Mouse (Mus musculus): Measurements from ENCODE around the gene Ppme1. TPM values are rescaled to one million over a fixed set of nuclear protein-coding genes. Genes with fewer than 3 reads are reported as not detected.

Gene Ppme1
- polyA plus RNA-seq, 1 experiment from 2014 or later, result 52.4 TPM

DNA sequence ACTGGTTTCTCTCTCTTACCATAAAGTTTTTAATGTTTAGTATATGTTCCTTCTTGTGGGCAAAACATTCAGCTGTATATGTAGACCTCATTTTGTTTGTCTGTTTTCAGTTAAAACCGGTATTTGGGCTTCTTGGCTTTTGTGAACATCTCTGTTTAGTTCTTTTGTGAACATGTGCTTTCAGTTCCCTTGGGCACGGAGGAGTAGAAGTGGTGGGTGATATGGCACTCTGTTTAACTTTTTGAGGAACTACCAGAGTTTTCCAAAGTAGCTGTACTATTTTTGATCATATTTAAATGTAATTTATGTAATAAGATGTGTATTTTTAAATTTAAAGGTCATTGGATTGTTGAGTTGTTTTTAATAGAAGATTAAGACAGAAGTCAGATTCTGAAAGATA lies 11.1 kb upstream of the Ppme1 start:
- Histone ChIP-seq H3K4me3 (ENCODE audit: low read length) (no peak overlapping the region), H3K4me2 (ENCODE audit: low read depth, low read length) (no peak overlapping the region), H3K9me3 (ENCODE audit: control insufficient read depth, low read length) (no peaks in the 10 kb centered on the region), H3K9ac (ENCODE audit: low read depth, low read length) (no peak overlapping the region), H3K27me3 (replicated peaks; ENCODE audit: control insufficient read depth, insufficient read depth, low read length) (no peaks in the 10 kb centered on the region), H3K4me1 (ENCODE audit: control insufficient read depth, insufficient read depth, low read length) (no peaks in the 10 kb centered on the region), H3K36me3 (ENCODE audit: control insufficient read depth, insufficient read depth, low read length) (0 out of 2 replicates have a peak, but pooled peaks cover 6% of the 10 kb centered on the region), H3K27ac (ENCODE audit: low read length) (no peak overlapping the region)
- ATAC-seq, result no peak
- WGBS, result 90% methylated on average over 2 of the region's 2 CpGs

DNA sequence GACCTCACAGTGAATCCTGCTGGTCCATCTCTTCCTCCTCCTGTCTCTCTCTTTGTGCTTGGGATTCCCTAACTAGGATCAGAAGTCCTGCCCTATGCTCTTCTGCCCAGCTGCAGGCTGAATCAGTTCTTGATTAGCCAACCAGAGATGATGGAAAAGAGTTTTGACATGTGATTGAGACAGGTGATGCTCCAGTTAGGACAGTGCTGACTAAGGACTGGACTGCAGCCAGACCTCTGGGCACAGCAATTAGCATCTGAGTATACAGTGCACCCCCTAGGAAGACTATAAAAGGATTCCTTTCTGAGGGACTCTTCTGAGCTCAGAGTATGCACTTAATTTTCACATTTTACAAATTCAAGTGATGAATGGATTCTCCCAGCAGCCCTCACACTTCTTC lies 9.1 kb upstream of the Ppme1 start:
- Histone ChIP-seq H3K4me1 (ENCODE audit: control insufficient read depth, insufficient read depth, low read length) (no peaks in the 10 kb centered on the region), H3K27me3 (replicated peaks; ENCODE audit: control insufficient read depth, insufficient read depth, low read length) (no peaks in the 10 kb centered on the region), H3K9ac (ENCODE audit: low read depth, low read length) (no peak overlapping the region), H3K9me3 (ENCODE audit: control insufficient read depth, low read length) (no peaks in the 10 kb centered on the region), H3K36me3 (ENCODE audit: control insufficient read depth, insufficient read depth, low read length) (0 out of 2 replicates have a peak, but pooled peaks cover 6% of the 10 kb centered on the region), H3K4me3 (ENCODE audit: low read length) (no peak overlapping the region), H3K27ac (ENCODE audit: low read length) (no peak overlapping the region), H3K4me2 (ENCODE audit: low read depth, low read length) (no peak overlapping the region)
- ATAC-seq, result no peak

DNA sequence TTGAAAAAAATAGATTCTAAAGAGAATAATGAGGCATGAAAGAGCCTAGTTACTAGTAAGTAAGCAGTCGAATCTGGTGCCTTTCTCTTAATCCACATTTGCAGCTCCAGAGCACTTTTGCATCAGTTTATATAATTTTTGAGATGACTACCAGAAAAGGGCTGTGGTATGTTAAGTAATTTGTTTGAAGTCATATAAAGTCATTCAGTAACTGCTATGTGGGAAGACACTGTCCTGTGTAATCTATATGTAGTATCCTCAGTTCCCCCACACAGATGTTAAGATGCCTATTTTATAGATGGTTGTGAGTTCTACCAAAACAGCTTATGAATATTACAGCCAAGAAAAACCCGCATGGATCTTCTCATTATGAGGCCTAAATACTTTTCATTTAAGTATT lies 6.2 kb upstream of the Ppme1 start:
- Histone ChIP-seq H3K4me2 (ENCODE audit: low read depth, low read length) (no peak overlapping the region), H3K9ac (ENCODE audit: low read depth, low read length) (no peak overlapping the region), H3K27me3 (replicated peaks; ENCODE audit: control insufficient read depth, insufficient read depth, low read length) (no peaks in the 10 kb centered on the region), H3K27ac (ENCODE audit: low read length) (no peak overlapping the region), H3K9me3 (ENCODE audit: control insufficient read depth, low read length) (no peaks in the 10 kb centered on the region), H3K4me3 (ENCODE audit: low read length) (no peak overlapping the region), H3K36me3 (ENCODE audit: control insufficient read depth, insufficient read depth, low read length) (0 out of 2 replicates have a peak, but pooled peaks cover 6% of the 10 kb centered on the region), H3K4me1 (ENCODE audit: control insufficient read depth, insufficient read depth, low read length) (no peaks in the 10 kb centered on the region)
- WGBS, result 81% methylated on average over 2 of the region's 2 CpGs
- no peak for ATAC-seq

DNA sequence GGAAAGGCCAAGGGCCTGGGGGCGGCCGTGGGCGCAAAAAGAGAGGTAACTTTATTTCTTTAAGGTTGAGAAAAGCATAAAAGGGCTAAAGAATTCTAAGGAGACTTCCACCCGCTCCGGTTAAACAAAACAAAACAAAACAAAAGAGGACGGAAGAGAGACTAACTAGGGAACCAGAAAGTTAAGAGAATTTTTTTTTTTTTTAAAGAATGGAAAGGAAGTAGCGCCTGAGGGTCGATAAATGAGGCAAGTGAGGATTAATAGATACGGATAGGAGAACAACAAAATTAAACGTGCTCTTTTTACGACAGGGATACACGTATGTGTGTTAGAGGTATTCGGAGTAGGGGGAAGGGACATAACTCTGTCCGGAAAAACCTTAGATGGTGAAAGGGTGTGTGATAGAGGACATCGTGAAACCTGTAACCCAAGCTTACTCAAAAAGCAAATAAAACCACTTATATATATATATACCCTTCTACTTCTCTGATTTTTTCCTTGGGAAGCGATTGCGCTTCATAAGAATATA lies 409 bp upstream of the Ppme1 start:
- peak overlapping the region; percentile 72 for H3K4me3 ChIP-seq (ENCODE audit: low read length)
- no peaks in the 10 kb centered on the region for H3K9me3 ChIP-seq (ENCODE audit: control insufficient read depth, low read length)
- ATAC-seq, result no peak
- H3K4me1 ChIP-seq (ENCODE audit: control insufficient read depth, insufficient read depth, low read length), result peaks cover 8% of the 10 kb centered on the region
- peak overlapping the region; percentile 77 for H3K27ac ChIP-seq (ENCODE audit: low read length)
- H3K27me3 ChIP-seq (replicated peaks; ENCODE audit: control insufficient read depth, insufficient read depth, low read length), result no peaks in the 10 kb centered on the region
- peak overlapping the region; percentile 57 for H3K4me2 ChIP-seq (ENCODE audit: low read depth, low read length)
- no peaks in the 10 kb centered on the region for H3K36me3 ChIP-seq (ENCODE audit: control insufficient read depth, insufficient read depth, low read length)
- 6% methylated on average over 17 of the region's 17 CpGs for WGBS
- H3K9ac ChIP-seq (ENCODE audit: low read depth, low read length), result peak overlapping the region; percentile 67

DNA sequence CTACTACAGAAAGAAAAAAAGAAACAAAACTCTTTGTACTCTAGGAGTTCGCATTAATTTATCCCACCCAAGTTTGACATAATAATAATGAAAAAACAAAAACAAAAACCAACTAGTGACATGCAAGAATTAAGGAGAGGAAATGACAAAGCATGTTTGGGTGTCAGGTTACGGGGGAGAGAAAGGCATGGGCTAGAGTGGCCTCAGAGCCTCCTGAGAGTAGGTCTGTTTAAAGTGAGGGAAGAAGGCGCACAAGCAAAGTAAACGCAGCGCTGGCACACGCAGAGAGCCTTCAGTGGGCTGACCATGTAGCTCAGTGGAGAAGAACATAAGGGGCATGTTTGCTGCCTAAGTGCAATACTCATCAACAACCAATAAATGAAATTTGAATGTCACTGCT lies 7.2 kb downstream of the Ppme1 start:
- Histone ChIP-seq H3K4me2 (ENCODE audit: low read depth, low read length) (no peak overlapping the region), H3K9ac (ENCODE audit: low read depth, low read length) (no peak overlapping the region), H3K9me3 (ENCODE audit: control insufficient read depth, low read length) (no peaks in the 10 kb centered on the region), H3K27ac (ENCODE audit: low read length) (no peak overlapping the region), H3K4me3 (ENCODE audit: low read length) (no peak overlapping the region), H3K27me3 (replicated peaks; ENCODE audit: control insufficient read depth, insufficient read depth, low read length) (no peaks in the 10 kb centered on the region), H3K36me3 (ENCODE audit: control insufficient read depth, insufficient read depth, low read length) (no peaks in the 10 kb centered on the region), H3K4me1 (ENCODE audit: control insufficient read depth, insufficient read depth, low read length) (0 out of 2 replicates have a peak, but pooled peaks cover 2% of the 10 kb centered on the region)
- ATAC-seq, result no peak
- WGBS, result 52% methylated on average over 6 of the region's 6 CpGs

DNA sequence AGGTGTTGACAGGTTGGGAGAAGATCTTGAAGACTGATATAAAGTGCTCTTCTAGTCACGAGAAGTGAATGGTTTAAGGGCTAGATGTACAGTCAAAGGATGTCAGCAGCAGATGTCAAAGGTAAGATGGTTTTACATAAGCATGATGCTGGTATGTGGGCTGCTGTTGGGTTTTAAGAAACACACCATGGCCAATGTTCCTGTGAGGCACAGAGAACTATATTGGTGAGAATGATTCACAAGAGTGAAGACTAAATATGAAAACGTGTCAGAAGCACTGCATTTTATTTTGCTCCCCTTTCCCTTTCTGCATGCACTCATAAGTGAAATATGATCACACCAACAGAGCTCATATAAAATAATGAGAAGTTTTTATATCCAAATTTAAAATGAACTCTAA lies 8.9 kb downstream of the Ppme1 start:
- no peaks in the 10 kb centered on the region for H3K9me3 ChIP-seq (ENCODE audit: control insufficient read depth, low read length)
- WGBS, result 88% methylated on average over 2 of the region's 2 CpGs

DNA sequence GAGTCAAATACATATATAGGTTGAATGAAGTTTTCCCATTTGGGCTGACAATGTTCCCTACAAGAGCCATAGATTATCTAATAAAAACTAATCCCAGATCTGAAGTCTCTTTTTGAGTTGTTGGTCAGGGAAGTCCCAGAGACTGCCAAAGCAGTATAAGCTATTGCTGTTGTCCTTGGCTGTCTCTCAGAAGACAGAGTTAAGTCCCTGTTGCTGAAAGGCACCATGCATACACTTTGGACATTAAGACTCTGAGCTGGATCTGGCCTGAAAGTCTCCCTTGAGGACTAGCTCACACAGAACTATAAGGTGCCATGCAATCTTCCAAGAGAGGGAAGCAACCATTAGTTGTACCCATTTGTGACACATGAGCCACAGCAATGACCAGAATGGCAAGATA lies 14.3 kb downstream of the Ppme1 start:
- Histone ChIP-seq H3K27ac (ENCODE audit: low read length) (no peak overlapping the region), H3K9ac (ENCODE audit: low read depth, low read length) (no peak overlapping the region), H3K4me2 (ENCODE audit: low read depth, low read length) (no peak overlapping the region), H3K27me3 (replicated peaks; ENCODE audit: control insufficient read depth, insufficient read depth, low read length) (no peaks in the 10 kb centered on the region), H3K4me1 (ENCODE audit: control insufficient read depth, insufficient read depth, low read length) (no peaks in the 10 kb centered on the region), H3K4me3 (ENCODE audit: low read length) (no peak overlapping the region), H3K36me3 (ENCODE audit: control insufficient read depth, insufficient read depth, low read length) (0 out of 2 replicates have a peak, but pooled peaks cover 2% of the 10 kb centered on the region), H3K9me3 (ENCODE audit: control insufficient read depth, low read length) (no peaks in the 10 kb centered on the region)
- no peak for ATAC-seq

More for the DNA sequence above, 8.9 kb downstream of the Ppme1 start:
- Histone ChIP-seq H3K4me2 (ENCODE audit: low read depth, low read length) (no peak overlapping the region), H3K4me1 (ENCODE audit: control insufficient read depth, insufficient read depth, low read length) (no peaks in the 10 kb centered on the region), H3K27ac (ENCODE audit: low read length) (no peak overlapping the region), H3K4me3 (ENCODE audit: low read length) (no peak overlapping the region), H3K36me3 (ENCODE audit: control insufficient read depth, insufficient read depth, low read length) (no peaks in the 10 kb centered on the region), H3K27me3 (replicated peaks; ENCODE audit: control insufficient read depth, insufficient read depth, low read length) (no peaks in the 10 kb centered on the region), H3K9ac (ENCODE audit: low read depth, low read length) (no peak overlapping the region)
- ATAC-seq, result no peak

DNA sequence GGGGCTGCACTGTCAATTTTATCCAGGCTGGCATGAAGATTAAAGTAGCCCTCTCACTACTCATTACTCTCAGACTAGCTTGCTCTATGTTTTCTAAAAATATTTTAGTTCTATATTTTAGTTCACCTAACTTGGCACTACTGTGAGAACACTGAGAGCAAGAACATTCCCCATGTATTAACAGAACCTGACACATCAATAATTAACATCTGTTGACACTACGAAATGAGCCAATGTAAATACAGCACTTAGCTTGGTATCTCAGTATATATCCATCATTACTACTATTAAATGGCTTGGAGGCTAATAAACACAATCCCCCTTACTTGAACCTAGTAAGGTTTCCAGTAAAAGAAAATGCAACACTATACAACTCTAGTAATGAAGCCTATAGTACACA lies 15.3 kb downstream of the Ppme1 start:
- no peak overlapping the region for H3K27ac ChIP-seq (ENCODE audit: low read length)
- no peak overlapping the region for H3K9ac ChIP-seq (ENCODE audit: low read depth, low read length)
- 57% methylated on average over 1 of the region's 1 CpGs for WGBS
- H3K9me3 ChIP-seq (ENCODE audit: control insufficient read depth, low read length), result no peaks in the 10 kb centered on the region
- 0 out of 2 replicates have a peak, but pooled peaks cover 2% of the 10 kb centered on the region for H3K36me3 ChIP-seq (ENCODE audit: control insufficient read depth, insufficient read depth, low read length)
- H3K4me3 ChIP-seq (ENCODE audit: low read length), result no peak overlapping the region
- no peak for ATAC-seq
- H3K4me2 ChIP-seq (ENCODE audit: low read depth, low read length), result no peak overlapping the region
- no peaks in the 10 kb centered on the region for H3K27me3 ChIP-seq (replicated peaks; ENCODE audit: control insufficient read depth, insufficient read depth, low read length)
- no peaks in the 10 kb centered on the region for H3K4me1 ChIP-seq (ENCODE audit: control insufficient read depth, insufficient read depth, low read length)

DNA sequence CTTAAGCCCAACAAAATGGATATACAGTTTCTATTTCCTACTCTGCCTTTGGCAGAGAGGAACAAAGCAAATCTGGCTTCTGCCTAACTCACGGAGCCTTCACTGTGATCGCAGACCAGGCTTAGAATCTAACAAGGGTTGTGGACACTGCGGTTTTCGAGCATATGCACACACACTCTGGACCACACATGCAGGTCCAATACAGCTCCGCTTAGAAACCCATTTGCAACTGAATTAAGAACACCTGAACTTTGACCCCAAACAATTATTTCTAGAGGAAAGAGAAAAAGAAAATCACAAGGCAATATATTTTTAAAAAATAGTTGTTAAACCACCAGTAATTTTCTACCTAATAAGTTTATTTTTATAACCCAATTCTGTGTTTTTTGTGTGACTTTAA lies 15.8 kb downstream of the Ppme1 start:
- Histone ChIP-seq H3K27ac (ENCODE audit: low read length) (no peak overlapping the region), H3K9me3 (ENCODE audit: control insufficient read depth, low read length) (no peaks in the 10 kb centered on the region), H3K4me2 (ENCODE audit: low read depth, low read length) (no peak overlapping the region), H3K4me3 (ENCODE audit: low read length) (no peak overlapping the region), H3K4me1 (ENCODE audit: control insufficient read depth, insufficient read depth, low read length) (no peaks in the 10 kb centered on the region), H3K9ac (ENCODE audit: low read depth, low read length) (no peak overlapping the region), H3K27me3 (replicated peaks; ENCODE audit: control insufficient read depth, insufficient read depth, low read length) (no peaks in the 10 kb centered on the region), H3K36me3 (ENCODE audit: control insufficient read depth, insufficient read depth, low read length) (0 out of 2 replicates have a peak, but pooled peaks cover 2% of the 10 kb centered on the region)
- no peak for ATAC-seq
- 69% methylated on average over 5 of the region's 5 CpGs for WGBS

DNA sequence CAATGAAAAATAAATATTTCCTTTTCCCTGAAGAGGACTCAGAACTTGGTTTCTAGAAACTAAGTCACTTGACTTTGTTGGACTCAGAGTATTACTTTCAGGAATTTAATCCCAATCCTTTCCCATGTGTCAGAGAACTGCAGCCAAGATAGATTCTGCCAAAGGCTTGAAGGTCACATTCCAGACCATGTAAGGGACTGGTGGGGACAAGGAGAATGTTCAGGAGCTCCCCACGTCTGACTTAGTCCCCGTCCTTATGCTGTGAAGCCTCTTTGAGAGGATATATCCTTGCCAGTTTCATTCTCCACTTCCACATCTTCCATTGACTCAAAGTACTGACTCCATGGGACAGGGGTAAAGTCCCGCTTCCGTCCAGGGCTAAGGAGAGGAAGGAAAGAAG lies 17.1 kb downstream of the Ppme1 start:
- WGBS, result 86% methylated on average over 4 of the region's 4 CpGs

More for the DNA sequence above, 17.1 kb downstream of the Ppme1 start:
- Histone ChIP-seq H3K9ac (ENCODE audit: low read depth, low read length) (no peak overlapping the region), H3K36me3 (ENCODE audit: control insufficient read depth, insufficient read depth, low read length) (0 out of 2 replicates have a peak, but pooled peaks cover 2% of the 10 kb centered on the region), H3K9me3 (ENCODE audit: control insufficient read depth, low read length) (no peaks in the 10 kb centered on the region), H3K4me1 (ENCODE audit: control insufficient read depth, insufficient read depth, low read length) (no peaks in the 10 kb centered on the region), H3K27ac (ENCODE audit: low read length) (no peak overlapping the region), H3K4me3 (ENCODE audit: low read length) (no peak overlapping the region), H3K27me3 (replicated peaks; ENCODE audit: control insufficient read depth, insufficient read depth, low read length) (no peaks in the 10 kb centered on the region), H3K4me2 (ENCODE audit: low read depth, low read length) (no peak overlapping the region)
- ATAC-seq, result no peak
